Mouse (Mus musculus) CH12.LX (cell line): ENCODE measurements around the gene Lgals7. TPM values are rescaled to one million over a fixed set of nuclear protein-coding genes. Genes with fewer than 3 reads are reported as not detected.

Source experiments
- DNase-seq: peaks from one replicate; pipeline ENCODE4 v3.0.0-alpha.2; 2013; ENCODE audit errors: extremely low read depth
- H3K27ac ChIP-seq: 2 replicates; pipeline ENCODE4 v1.5.1; 2012; ENCODE audit warnings: low read depth, mild to moderate bottlenecking, control low read depth, moderate library complexity; ENCODE audit not compliant: insufficient read depth
- H3K27me3 ChIP-seq: replicated peaks from 2 replicates; pipeline ENCODE3; 2012; ENCODE audit warnings: inconsistent platforms
- H3K36me3 ChIP-seq, 2 experiments: replicated peaks in 1 of 2; 2 replicates each; pipeline versions ENCODE3 to v1.6.1; 2012; ENCODE audit warnings: inconsistent platforms in 1 of 2, low read length in 1 of 2, mild to moderate bottlenecking in 1 of 2, mixed read lengths in 1 of 2, moderate library complexity in 1 of 2; ENCODE audit not compliant: control insufficient read depth in 1 of 2, insufficient read depth in 1 of 2
- H3K4me1 ChIP-seq, 2 experiments: 2 replicates each; pipeline ENCODE4 v1.6.1; 2012; ENCODE audit warnings: inconsistent platforms in 1 of 2, moderate library complexity in 1 of 2; ENCODE audit not compliant: insufficient read depth in 2 of 2, control insufficient read depth in 1 of 2
- H3K4me2 ChIP-seq: 2 replicates; pipeline ENCODE4 v1.6.1; 2012; ENCODE audit warnings: low read depth, mild to moderate bottlenecking, control low read depth; ENCODE audit not compliant: poor library complexity, insufficient read depth, severe bottlenecking
- H3K4me3 ChIP-seq, 3 experiments: fragments of 150-350 bp in 1 of 3; sonication (generic) in 1 of 3; replicated peaks in 1 of 3; 2 replicates each; pipeline versions ENCODE3 to v1.5.1; 2011 to 2012; ENCODE audit warnings: low read depth in 2 of 3, low read length in 2 of 3, mild to moderate bottlenecking in 2 of 3, moderate library complexity in 2 of 3, control low read depth in 1 of 3, improper control_type of control experiment in 1 of 3, inconsistent platforms in 1 of 3, mixed read lengths in 1 of 3; ENCODE audit not compliant: poor library complexity in 1 of 3
- H3K79me2 ChIP-seq: replicated peaks from 2 replicates; pipeline ENCODE4 v1.6.1; 2012; ENCODE audit warnings: mild to moderate bottlenecking, moderate library complexity; ENCODE audit not compliant: control insufficient read depth, poor library complexity, insufficient read depth, severe bottlenecking; ENCODE audit errors: extremely low read depth
- H3K9ac ChIP-seq: 2 replicates; pipeline ENCODE4 v1.6.1; 2012; ENCODE audit warnings: low read depth, mild to moderate bottlenecking, control low read depth, moderate library complexity; ENCODE audit not compliant: insufficient read depth
- H3K9me3 ChIP-seq: replicated peaks from 2 replicates; pipeline ENCODE3; 2012; ENCODE audit warnings: low read length, inconsistent platforms, mixed read lengths
- BHLHE40 ChIP-seq: IDR thresholded peaks from 2 replicates; pipeline ENCODE4 v1.6.1; 2011; ENCODE audit warnings: mild to moderate bottlenecking, low read depth, low read length, improper control_type of control experiment
- CHD1 ChIP-seq: IDR thresholded peaks from 2 replicates; pipeline ENCODE4 v1.6.1; 2012; ENCODE audit warnings: low read depth, low read length, improper control_type of control experiment, inconsistent platforms
- CHD2 ChIP-seq: IDR thresholded peaks from 2 replicates; pipeline ENCODE4 v1.6.1; 2011; ENCODE audit warnings: low read length, improper control_type of control experiment
- CTCF ChIP-seq, 2 experiments: IDR thresholded peaks in 1 of 2; conservative IDR thresholded peaks in 1 of 2; 2 replicates each; pipeline ENCODE4 v1.5.1; 2011 to 2012; ENCODE audit warnings: low read depth in 2 of 2, low read length in 2 of 2, improper control_type of control experiment in 1 of 2, inconsistent platforms in 1 of 2, mild to moderate bottlenecking in 1 of 2, moderate library complexity in 1 of 2
- ELF1 ChIP-seq: IDR thresholded peaks from 2 replicates; pipeline ENCODE4 v1.6.1; 2014; ENCODE audit warnings: low read depth, mild to moderate bottlenecking, inconsistent platforms, low read length, improper control_type of control experiment
- EP300 ChIP-seq: IDR thresholded peaks from 2 replicates; pipeline ENCODE4 v1.6.1; 2011; ENCODE audit warnings: low read length, improper control_type of control experiment
- ETS1 ChIP-seq: conservative IDR thresholded peaks from 2 replicates; pipeline ENCODE4 v1.6.1; 2012; ENCODE audit warnings: low read depth, mild to moderate bottlenecking, inconsistent platforms, low read length, improper control_type of control experiment, moderate library complexity
- GABPA ChIP-seq: IDR thresholded peaks from 2 replicates; pipeline ENCODE4 v1.6.1; 2012; ENCODE audit warnings: low read depth, low read length, improper control_type of control experiment, inconsistent platforms; ENCODE audit not compliant: insufficient replicate concordance
- IRF4 ChIP-seq: IDR thresholded peaks from 2 replicates; pipeline ENCODE4 v1.6.1; 2014; ENCODE audit warnings: low read depth, mild to moderate bottlenecking, inconsistent platforms, low read length, improper control_type of control experiment
- JUND ChIP-seq: conservative IDR thresholded peaks from 2 replicates; pipeline ENCODE4 v1.6.1; 2011; ENCODE audit warnings: low read depth, low read length, improper control_type of control experiment
- KAT2A ChIP-seq: IDR thresholded peaks from 2 replicates; pipeline ENCODE4 v1.6.1; 2012; ENCODE audit warnings: low read length, improper control_type of control experiment, inconsistent platforms; ENCODE audit not compliant: insufficient replicate concordance
- MAFK ChIP-seq: IDR thresholded peaks from 2 replicates; pipeline ENCODE4 v1.6.1; 2011; ENCODE audit warnings: low read length, improper control_type of control experiment; ENCODE audit not compliant: insufficient replicate concordance
- MAZ ChIP-seq: IDR thresholded peaks from 2 replicates; pipeline ENCODE4 v1.6.1; 2012; ENCODE audit warnings: low read depth, mild to moderate bottlenecking, inconsistent platforms, low read length, improper control_type of control experiment, moderate library complexity
- MEF2A ChIP-seq: IDR thresholded peaks from 2 replicates; pipeline ENCODE4 v1.6.1; 2014; ENCODE audit warnings: low read depth, mild to moderate bottlenecking, inconsistent platforms, low read length, improper control_type of control experiment, borderline replicate concordance
- MXI1 ChIP-seq: IDR thresholded peaks from 2 replicates; pipeline ENCODE4 v1.6.1; 2011; ENCODE audit warnings: mild to moderate bottlenecking, low read depth, low read length, improper control_type of control experiment
- NRF1 ChIP-seq: IDR thresholded peaks from 2 replicates; pipeline ENCODE4 v1.6.1; 2014; ENCODE audit warnings: low read depth, mild to moderate bottlenecking, inconsistent platforms, low read length, improper control_type of control experiment, moderate library complexity
- PAX5 ChIP-seq: IDR thresholded peaks from 2 replicates; pipeline ENCODE4 v1.6.1; 2012; ENCODE audit warnings: low read length, inconsistent platforms, mixed read lengths
- POLR2A ChIP-seq: IDR thresholded peaks from 2 replicates; pipeline ENCODE4 v1.6.1; 2011; ENCODE audit warnings: low read depth, mild to moderate bottlenecking, improper control_type of control experiment, low read length
- RAD21 ChIP-seq: IDR thresholded peaks from 2 replicates; pipeline ENCODE4 v1.6.1; 2011; ENCODE audit warnings: low read depth, mild to moderate bottlenecking, low read length, improper control_type of control experiment, moderate library complexity
- RCOR1 ChIP-seq: conservative IDR thresholded peaks from 2 replicates; pipeline ENCODE4 v1.6.1; 2012; ENCODE audit warnings: low read depth, mild to moderate bottlenecking, inconsistent platforms, low read length, improper control_type of control experiment
- SIN3A ChIP-seq: IDR thresholded peaks from 2 replicates; pipeline ENCODE4 v1.6.1; 2012; ENCODE audit warnings: low read length, improper control_type of control experiment, inconsistent platforms
- SMC3 ChIP-seq: IDR thresholded peaks from 2 replicates; pipeline ENCODE4 v1.6.1; 2011; ENCODE audit warnings: low read depth, low read length, improper control_type of control experiment
- TBP ChIP-seq: conservative IDR thresholded peaks from 2 replicates; pipeline ENCODE4 v1.6.1; 2011; ENCODE audit warnings: low read depth, low read length, improper control_type of control experiment
- TCF12 ChIP-seq: IDR thresholded peaks from 2 replicates; pipeline ENCODE4 v1.6.1; 2014; ENCODE audit warnings: low read depth, mild to moderate bottlenecking, inconsistent platforms, low read length, improper control_type of control experiment
- ZKSCAN1 ChIP-seq: IDR thresholded peaks from 2 replicates; pipeline ENCODE4 v1.6.1; 2012; ENCODE audit warnings: low read depth, inconsistent platforms, low read length, improper control_type of control experiment, borderline replicate concordance
- ZNF384 ChIP-seq: IDR thresholded peaks from 2 replicates; pipeline ENCODE4 v1.6.1; 2012; ENCODE audit warnings: low read depth, low read length, improper control_type of control experiment, inconsistent platforms
- dilution Hi-C: fragments of 300-500 bp; cut with MboI; formaldehyde crosslinking; loops from 2 replicates; pipeline ENCODE4 v1.14.3; 2020; ENCODE audit warnings: low sequenced_read_pairs; ENCODE audit not compliant: extremely low pct_unique_long_range_greater_than_20kb, extremely low pct_ligation_motif_present
- in situ Hi-C: fragments of 300-500 bp; cut with MboI; formaldehyde crosslinking; loops from 3 replicates; pipeline ENCODE4 v1.14.3; 2019; ENCODE audit warnings: low sequenced_read_pairs, low pct_ligation_motif_present, low pct_unique_long_range_greater_than_20kb, mixed read lengths
- polyA plus RNA-seq: library from polyadenylated mRNA; unstranded; fragments of >175 nt; gene quantifications from 2 replicates; pipeline ENCODE4 v1.2.1, GENCODE M21; 2012; ENCODE audit warnings: low read depth; ENCODE audit not compliant: insufficient read length
- total RNA-seq, 2 experiments: library from RNA; depleted of rRNA; stranded (reverse); fragments of 300-350 nt in 1 of 2; fragments of >200 nt in 1 of 2; gene quantifications; 2 replicates each; pipeline ENCODE4 v1.2.3; 2012 to 2014

Gene Lgals7
- total and polyA plus RNA-seq, 3 experiments: not detected

- dilution Hi-C loops: no loop called here
- Histone ChIP-seq H3K4me2 (no peak overlapping the region), H3K27ac (no peak overlapping the region), H3K79me2 (no peaks in the 10 kb centered on the region), H3K36me3 (peaks cover 86 to 100% of the 10 kb centered on the region in 2 experiments), H3K27me3 (no peaks in the 10 kb centered on the region), H3K4me1 (peaks cover 5 to 14% of the 10 kb centered on the region in 2 experiments; a peak in 3 of 4 replicates), H3K9me3 (no peaks in the 10 kb centered on the region), H3K9ac (no peak overlapping the region), H3K4me3 (no peak overlapping the region)
- TF ChIP-seq SIN3A: no peak
- TF ChIP-seq ZKSCAN1: no peak
- TF ChIP-seq JUND: no peak
- TF ChIP-seq CHD2: no peak
- no peak for TF ChIP-seq POLR2A
- no peak for TF ChIP-seq GABPA
- TF ChIP-seq MXI1: no peak
- no peak for TF ChIP-seq NRF1
- no peak for TF ChIP-seq SMC3
- TF ChIP-seq RCOR1: no peak
- TF ChIP-seq TBP: no peak
- TF ChIP-seq MAZ: no peak
- TF ChIP-seq BHLHE40: no peak
- no peak for TF ChIP-seq ETS1
- no peak for TF ChIP-seq CTCF (conservative IDR thresholded peaks at IDR 0.05 in 1 of 2, IDR thresholded peaks at IDR 0.05 in 1 of 2; ENCODE audit: low read depth in 2 of 2, low read length in 2 of 2)
- TF ChIP-seq ELF1: no peak
- TF ChIP-seq CHD1: no peak
- TF ChIP-seq ZNF384: no peak
- TF ChIP-seq MAFK: no peak
- TF ChIP-seq MEF2A: no peak
- no peak for DNase-seq
- in situ Hi-C loops: no loop called here
These were observed 37.9 kb downstream of the Lgals7 start for GRCm38 (mm10) chr7:28901311-28902125.

GRCm38 (mm10) chr7:28902180-28902579 lies 38.5 kb downstream of the Lgals7 start:
- no peaks in the 10 kb centered on the region for H3K9me3 ChIP-seq
- no peak for TF ChIP-seq CHD1
- no peak for TF ChIP-seq RAD21
- TF ChIP-seq PAX5: no peak
- no peak for TF ChIP-seq TCF12
- no peak for TF ChIP-seq KAT2A
- TF ChIP-seq SIN3A: no peak
- TF ChIP-seq EP300: no peak
- TF ChIP-seq IRF4: no peak
- TF ChIP-seq CTCF (conservative IDR thresholded peaks at IDR 0.05 in 1 of 2, IDR thresholded peaks at IDR 0.05 in 1 of 2; ENCODE audit: low read depth in 2 of 2, low read length in 2 of 2): no peak
- H3K4me3 ChIP-seq: no peak overlapping the region
- DNase-seq: no peak
- no peak overlapping the region for H3K4me2 ChIP-seq
- H3K4me1 ChIP-seq: peaks cover 5 to 15% of the 10 kb centered on the region in 2 experiments; a peak in 3 of 4 replicates
- in situ Hi-C loops (no loop called here), dilution Hi-C loops (no loop called here)
- H3K9ac ChIP-seq: no peak overlapping the region
- H3K79me2 ChIP-seq: no peaks in the 10 kb centered on the region
- no peaks in the 10 kb centered on the region for H3K27me3 ChIP-seq
- no peak overlapping the region for H3K27ac ChIP-seq
- peaks cover 86 to 100% of the 10 kb centered on the region in 2 experiments for H3K36me3 ChIP-seq
